Mouse (Mus musculus) small intestine, adult 2 months (tissue): ENCODE results near the gene Lima1. TPM values are rescaled to one million over a fixed set of nuclear protein-coding genes. Genes with fewer than 3 reads are reported as not detected.
A peak's percentile ranks its signal among the peaks of the same experiment; 100 is the strongest.

ENCODE experiments used
- H3K27ac ChIP-seq: fragments of 200-500 bp; 2 replicates; pipeline ENCODE4 v1.5.1; 2012; ENCODE audit warnings: low read depth, low read length, control low read depth, inconsistent platforms; ENCODE audit not compliant: insufficient read depth
- H3K27me3 ChIP-seq: fragments of 200-500 bp; 2 replicates; pipeline ENCODE4 v1.6.1; 2012; ENCODE audit warnings: mild to moderate bottlenecking, moderate library complexity, low read length, inconsistent platforms; ENCODE audit not compliant: control insufficient read depth, insufficient read depth
- H3K36me3 ChIP-seq: fragments of 200-500 bp; 2 replicates; pipeline ENCODE4 v1.6.1; 2012; ENCODE audit warnings: mild to moderate bottlenecking, low read length, control low read depth, inconsistent platforms; ENCODE audit not compliant: control insufficient read depth, insufficient read depth
- H3K4me1 ChIP-seq: fragments of 200-500 bp; 2 replicates; pipeline ENCODE4 v1.6.1; 2012; ENCODE audit warnings: low read length, inconsistent platforms, mixed read lengths; ENCODE audit not compliant: control insufficient read depth, insufficient read depth, insufficient read length
- H3K4me3 ChIP-seq: fragments of 200-500 bp; 2 replicates; pipeline ENCODE4 v1.5.1; 2012; ENCODE audit warnings: low read depth, mild to moderate bottlenecking, control low read depth, inconsistent platforms, low read length, moderate library complexity
- CTCF ChIP-seq: fragments of 200-500 bp; IDR thresholded peaks from 2 replicates; pipeline ENCODE4 v1.5.1; 2012; ENCODE audit warnings: low read depth, mild to moderate bottlenecking, control low read depth, inconsistent platforms, low read length, moderate library complexity, mixed read lengths; ENCODE audit not compliant: insufficient replicate concordance, insufficient read length; ENCODE audit errors: extremely low read depth
- POLR2A ChIP-seq: fragments of 200-500 bp; IDR thresholded peaks from 2 replicates; pipeline ENCODE4 v1.6.1; 2012; ENCODE audit warnings: low read depth, mild to moderate bottlenecking, control low read depth, inconsistent platforms, low read length, moderate library complexity
- WGBS: fragments of 180-500 bp; shearing (Covaris S2); methylation state at CpG from one replicate; pipeline ENCODE4 v1.1.7; 2018; 5-methylcytosine and 5-hydroxymethylcytosine counted together
- polyA plus RNA-seq: library from polyadenylated mRNA; depleted of rRNA; stranded (reverse); fragments of >200 nt; gene quantifications from 2 replicates; pipeline ENCODE4 v1.2.3, GENCODE M21; 2012

The Lima1 gene
- polyA plus RNA-seq, 1 experiment = 47.7 TPM

- Histone ChIP-seq H3K4me1 (no peaks in the 10 kb centered on the region; the same call in none of the 2 replicates), H3K4me3 (peak overlapping the region; percentile 77), H3K36me3 (no peaks in the 10 kb centered on the region), H3K27ac (peak overlapping the region; percentile 26; the same call in 1 of the 2 replicates), H3K27me3 (no peaks in the 10 kb centered on the region)
- WGBS = 1% methylated on average over 59 of the region's 59 CpGs
- TF ChIP-seq POLR2A = no peak
Measured at GRCm38 (mm10) chr15:99771601-99772276, 103.5 kb downstream of the Lima1 start.

- Histone ChIP-seq H3K36me3 (no peaks in the 10 kb centered on the region), H3K4me1 (no peaks in the 10 kb centered on the region; the same call in none of the 2 replicates), H3K4me3 (peak overlapping the region; percentile 77), H3K27ac (no peak overlapping the region), H3K27me3 (no peaks in the 10 kb centered on the region)
- 8% methylated on average over 5 of the region's 5 CpGs for WGBS
- TF ChIP-seq CTCF (no peak), POLR2A (no peak)
Measured at GRCm38 (mm10) chr15:99771004-99771500, 104.2 kb downstream of the Lima1 start.

GRCm38 (mm10) chr15:99768761-99769160, 106.5 kb downstream of the Lima1 start:
- WGBS = 82% methylated on average over 1 of the region's 1 CpGs

DNA sequence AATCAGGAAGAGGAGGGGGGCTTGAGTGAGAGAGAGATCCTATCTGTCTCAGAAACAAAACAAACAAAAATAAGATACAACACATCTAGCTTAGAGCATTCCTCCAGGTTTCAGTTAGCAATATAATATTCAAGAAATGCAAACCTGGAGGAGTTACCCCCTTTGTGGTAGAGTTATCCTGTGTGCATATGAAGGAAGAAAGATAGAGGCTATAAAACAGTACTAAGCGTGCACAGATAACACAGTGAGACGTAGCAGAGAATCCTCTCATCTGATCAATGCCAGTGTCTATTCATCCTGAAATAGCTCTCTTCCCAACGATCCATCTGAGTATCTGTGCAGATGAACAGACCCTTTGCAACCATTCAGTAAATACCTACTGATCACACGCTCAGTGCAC, 107.8 kb downstream of the Lima1 start:
- no peak for TF ChIP-seq POLR2A
- TF ChIP-seq CTCF = no peak
- Histone ChIP-seq H3K4me1 (no peaks in the 10 kb centered on the region; the same call in none of the 2 replicates), H3K27ac (no peak overlapping the region), H3K27me3 (no peaks in the 10 kb centered on the region), H3K36me3 (no peaks in the 10 kb centered on the region), H3K4me3 (no peak overlapping the region)
- 83% methylated on average over 4 of the region's 4 CpGs for WGBS

More at GRCm38 (mm10) chr15:99768761-99769160, 106.5 kb downstream of the Lima1 start:
- Histone ChIP-seq H3K4me1 (no peaks in the 10 kb centered on the region; the same call in none of the 2 replicates), H3K27ac (no peak overlapping the region), H3K4me3 (no peak overlapping the region), H3K36me3 (no peaks in the 10 kb centered on the region), H3K27me3 (no peaks in the 10 kb centered on the region)
- no peak for TF ChIP-seq CTCF
- TF ChIP-seq POLR2A = no peak

DNA sequence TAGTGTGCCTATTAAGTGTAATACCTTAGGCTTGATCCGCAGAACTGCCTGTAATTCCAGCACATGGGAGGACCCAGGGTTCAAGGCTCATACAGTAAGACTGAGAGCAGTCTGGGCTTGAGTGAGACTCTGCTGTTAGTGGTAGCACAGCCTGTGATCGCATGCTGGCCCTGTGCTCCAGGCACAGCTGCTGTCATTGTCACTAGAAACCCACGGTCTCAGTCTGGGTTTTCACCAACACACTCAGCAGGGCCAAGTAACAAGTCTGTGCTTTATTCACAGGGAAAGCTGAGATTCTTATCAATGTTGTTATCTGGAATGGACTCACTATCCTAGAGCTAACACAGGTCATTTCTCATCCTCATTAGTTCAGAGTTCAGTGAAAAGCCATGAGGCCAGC, 121.1 kb downstream of the Lima1 start:
- WGBS = 73% methylated on average over 3 of the region's 3 CpGs
- TF ChIP-seq POLR2A = no peak
- Histone ChIP-seq H3K4me1 (peaks cover 3% of the 10 kb centered on the region; the same call in 1 of the 2 replicates), H3K36me3 (no peaks in the 10 kb centered on the region), H3K27me3 (no peaks in the 10 kb centered on the region), H3K4me3 (no peak overlapping the region), H3K27ac (no peak overlapping the region)

GRCm38 (mm10) chr15:99740229-99740628, 135.0 kb downstream of the Lima1 start:
- Histone ChIP-seq H3K4me3 (no peak overlapping the region), H3K27ac (no peak overlapping the region), H3K36me3 (peaks cover 7% of the 10 kb centered on the region), H3K27me3 (no peaks in the 10 kb centered on the region), H3K4me1 (no peaks in the 10 kb centered on the region)
- no peak for TF ChIP-seq POLR2A
- TF ChIP-seq CTCF = no peak
- WGBS = 96% methylated on average over 4 of the region's 4 CpGs

- Histone ChIP-seq H3K4me3 (no peak overlapping the region), H3K27me3 (no peaks in the 10 kb centered on the region), H3K36me3 (peaks cover 17% of the 10 kb centered on the region), H3K4me1 (no peaks in the 10 kb centered on the region), H3K27ac (no peak overlapping the region)
- 91% methylated on average over 11 of the region's 11 CpGs for WGBS
- TF ChIP-seq POLR2A (no peak), CTCF (no peak)
Measured at GRCm38 (mm10) chr15:99736675-99737074, 138.6 kb downstream of the Lima1 start.
